Mouse (Mus musculus): ENCODE measurements around the gene Gcc2.
A peak's percentile ranks its signal among the peaks of the same experiment; 100 is the strongest.
"Not testable (repeated sequence)": the region's sequence is repeated elsewhere in the genome, so short reads cannot be mapped to it uniquely, and the experiment has no call there.

Gene Gcc2

GRCm38 (mm10) chr10:58255213-58255892, at the start of gene Gcc2:
TSS of gene Gcc2 (plus strand) at chr10:58255497.
- DNase-seq: peak; percentile 92

GRCm38 (mm10) chr10:58205986-58206385, 49.3 kb upstream of the Gcc2 start:
- no peak for DNase-seq

GRCm38 (mm10) chr10:58206639-58207404, 48.5 kb upstream of the Gcc2 start:
- no peak for DNase-seq

GRCm38 (mm10) chr10:58209710-58210467, 45.4 kb upstream of the Gcc2 start:
- DNase-seq: no peak

GRCm38 (mm10) chr10:58210514-58210913, 44.8 kb upstream of the Gcc2 start:
- no peak for DNase-seq

- no peak for DNase-seq
Observed at GRCm38 (mm10) chr10:58211213-58211612, 44.1 kb upstream of the Gcc2 start.

GRCm38 (mm10) chr10:58212230-58212629, 43.1 kb upstream of the Gcc2 start:
- DNase-seq: no peak

GRCm38 (mm10) chr10:58214497-58214896, 40.8 kb upstream of the Gcc2 start:
- DNase-seq: no peak

- DNase-seq: no peak
Observed at GRCm38 (mm10) chr10:58214934-58215333, 40.4 kb upstream of the Gcc2 start.

- no peak for DNase-seq
Observed at GRCm38 (mm10) chr10:58215353-58215752, 39.9 kb upstream of the Gcc2 start.

- DNase-seq: no peak
Observed at GRCm38 (mm10) chr10:58217366-58217765, 37.9 kb upstream of the Gcc2 start.

- DNase-seq: no peak
Observed at GRCm38 (mm10) chr10:58220726-58221125, 34.6 kb upstream of the Gcc2 start.

GRCm38 (mm10) chr10:58221571-58221970, 33.7 kb upstream of the Gcc2 start:
- DNase-seq: not testable (repeated sequence)

GRCm38 (mm10) chr10:58223161-58223560, 32.1 kb upstream of the Gcc2 start:
- DNase-seq: not testable (repeated sequence)

GRCm38 (mm10) chr10:58223972-58224805, 31.1 kb upstream of the Gcc2 start:
- DNase-seq: peak; percentile 61

GRCm38 (mm10) chr10:58224827-58225785, 30.2 kb upstream of the Gcc2 start, which contains the start of gene AW822073:
TSS of gene AW822073 (minus strand) at chr10:58224930.
- DNase-seq: peak; percentile 46

- DNase-seq: not testable (repeated sequence)
Observed at GRCm38 (mm10) chr10:58226357-58226756, 28.9 kb upstream of the Gcc2 start.

GRCm38 (mm10) chr10:58227798-58228197, 27.5 kb upstream of the Gcc2 start:
- DNase-seq: not testable (repeated sequence)

GRCm38 (mm10) chr10:58230021-58230420, 25.3 kb upstream of the Gcc2 start:
- not testable (repeated sequence) for DNase-seq

GRCm38 (mm10) chr10:58231088-58231487, 24.2 kb upstream of the Gcc2 start:
- DNase-seq: not testable (repeated sequence)
